Mouse (Mus musculus) c-Kit-negative CD71-positive TER-119-positive erythroid progenitor cells, embryonic 14.5 days (primary cell): Measurements from ENCODE around the gene Vasn.
"Not testable (repeated sequence)": the region's sequence is repeated elsewhere in the genome, so short reads cannot be mapped to it uniquely, and the experiment has no call there.

ENCODE experiments used
- DNase-seq: peaks from one replicate; pipeline ENCODE4 v3.0.0-alpha.2; 2013; ENCODE audit warnings: low read depth, low spot score

Vasn gene

GRCm38 (mm10) chr16:4665726-4666125 is 26.0 kb downstream of the Vasn start:
- no peak for DNase-seq

GRCm38 (mm10) chr16:4667190-4667808 is 27.6 kb downstream of the Vasn start:
- peak; percentile 71 for DNase-seq

- DNase-seq = no peak
Observed at GRCm38 (mm10) chr16:4670317-4670716, 30.6 kb downstream of the Vasn start.

GRCm38 (mm10) chr16:4674091-4674490 is 34.4 kb downstream of the Vasn start:
- no peak for DNase-seq

GRCm38 (mm10) chr16:4676836-4677235 is 37.1 kb downstream of the Vasn start:
- no peak for DNase-seq

GRCm38 (mm10) chr16:4678080-4678479 is 38.3 kb downstream of the Vasn start:
- no peak for DNase-seq

- DNase-seq = peak; percentile 93
Observed at GRCm38 (mm10) chr16:4679121-4680018, 39.6 kb downstream of the Vasn start, which contains the start of gene Coro7. Gene Coro7, minus strand, starts transcription at chr16:4679777.

- not testable (repeated sequence) for DNase-seq
Observed at GRCm38 (mm10) chr16:4680922-4681455, 41.2 kb downstream of the Vasn start.

- DNase-seq = no peak
Observed at GRCm38 (mm10) chr16:4682628-4683179, 43.0 kb downstream of the Vasn start.

- no peak for DNase-seq
Observed at GRCm38 (mm10) chr16:4683193-4683580, 43.4 kb downstream of the Vasn start.

GRCm38 (mm10) chr16:4683581-4684456 is 44.1 kb downstream of the Vasn start:
- peak; percentile 92 for DNase-seq

- no peak for DNase-seq
Observed at GRCm38 (mm10) chr16:4684457-4684791, 44.7 kb downstream of the Vasn start.

GRCm38 (mm10) chr16:4689371-4689770 is 49.6 kb downstream of the Vasn start:
- DNase-seq = not testable (repeated sequence)
